Mouse (Mus musculus): Measurements from ENCODE around the gene Numb. TPM values are rescaled to one million over a fixed set of nuclear protein-coding genes. Genes with fewer than 3 reads are reported as not detected.

The Numb gene
- polyA plus RNA-seq, 1 experiment from 2014 or later = 39.3 TPM

DNA sequence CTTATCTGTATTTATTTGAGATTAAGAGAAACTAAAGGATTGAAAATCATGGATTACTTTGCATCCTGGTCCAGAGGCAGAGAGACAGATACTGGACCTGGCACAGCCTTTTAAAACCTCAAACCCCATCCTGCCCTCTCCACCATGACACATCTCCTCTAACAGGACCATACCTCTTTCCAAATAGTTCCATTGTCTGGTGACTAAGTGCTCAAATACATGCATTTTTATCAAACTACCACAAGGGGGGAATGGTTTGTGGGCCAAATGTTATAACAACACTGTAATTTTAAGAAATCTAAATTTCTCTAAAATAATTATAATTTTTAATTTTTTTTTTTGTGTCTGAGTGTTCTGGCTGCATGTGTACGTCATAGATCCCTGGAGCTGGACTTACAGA is 57.2 kb downstream of the Numb start:
- no peak overlapping the region for H3K27ac ChIP-seq (replicated peaks)
- no peaks in the 10 kb centered on the region for H3K27me3 ChIP-seq (replicated peaks; ENCODE audit: low read depth, poor library complexity, severe bottlenecking)
- peaks cover 25% of the 10 kb centered on the region for H3K36me3 ChIP-seq (replicated peaks)
- peaks cover 5% of the 10 kb centered on the region; the same call in 1 of the 2 replicates for H3K4me1 ChIP-seq
- 87% methylated on average over 1 of the region's 1 CpGs for WGBS
- DNase-seq (ENCODE audit: low spot score) = no peak
- H3K9me3 ChIP-seq = no peaks in the 10 kb centered on the region
- H3K4me3 ChIP-seq = no peak overlapping the region

DNA sequence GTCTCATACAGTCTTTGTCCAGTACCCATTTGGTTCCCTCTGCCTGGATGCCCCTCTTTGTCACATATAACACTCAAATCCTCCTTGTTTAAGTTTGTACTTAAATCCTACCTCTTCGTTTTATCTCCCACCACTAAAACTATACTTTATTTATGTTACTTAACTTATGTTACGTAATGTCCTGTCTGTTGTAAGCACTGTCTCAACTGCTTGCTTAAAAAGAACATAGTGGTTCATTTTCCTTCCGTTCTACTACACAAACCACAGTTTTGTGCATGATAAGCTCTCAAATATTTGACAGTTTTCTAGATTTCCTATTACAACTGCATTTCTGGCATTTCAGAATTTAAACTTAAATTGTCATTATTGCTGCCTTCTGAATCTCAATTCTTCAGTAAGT is 59.9 kb downstream of the Numb start:
- no peak overlapping the region for H3K27ac ChIP-seq (replicated peaks)
- H3K9me3 ChIP-seq = no peaks in the 10 kb centered on the region
- H3K4me3 ChIP-seq = no peak overlapping the region
- H3K36me3 ChIP-seq (replicated peaks) = peaks cover 19% of the 10 kb centered on the region
- 90% methylated on average over 3 of the region's 3 CpGs for WGBS
- no peak for DNase-seq (ENCODE audit: low spot score)
- H3K27me3 ChIP-seq (replicated peaks; ENCODE audit: low read depth, poor library complexity, severe bottlenecking) = no peaks in the 10 kb centered on the region
- peaks cover 5% of the 10 kb centered on the region; the same call in 1 of the 2 replicates for H3K4me1 ChIP-seq

DNA sequence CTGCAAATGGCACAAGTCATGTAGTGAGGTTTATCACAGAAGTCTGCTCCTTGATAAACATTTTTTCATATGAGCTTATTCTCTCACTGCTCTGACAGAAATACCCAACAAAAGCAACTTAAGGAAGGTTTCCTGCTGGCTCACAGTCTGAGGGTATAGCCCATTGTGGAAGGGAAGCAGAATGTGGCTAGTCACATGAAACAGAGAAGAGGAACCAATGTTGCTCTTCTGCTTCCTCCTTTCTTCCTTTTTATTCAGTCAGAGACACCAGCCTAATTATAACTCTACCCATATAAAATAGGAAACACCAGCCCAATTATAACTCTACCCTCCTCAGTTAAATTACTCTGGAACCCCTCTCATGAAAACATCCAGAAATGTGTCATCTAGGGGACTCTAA is 61.0 kb downstream of the Numb start:
- no peaks in the 10 kb centered on the region for H3K27me3 ChIP-seq (replicated peaks; ENCODE audit: low read depth, poor library complexity, severe bottlenecking)
- H3K9me3 ChIP-seq = no peaks in the 10 kb centered on the region
- peaks cover 21% of the 10 kb centered on the region for H3K36me3 ChIP-seq (replicated peaks)
- H3K27ac ChIP-seq (replicated peaks) = no peak overlapping the region
- no peak overlapping the region for H3K4me3 ChIP-seq
- peaks cover 5% of the 10 kb centered on the region; the same call in 1 of the 2 replicates for H3K4me1 ChIP-seq
- DNase-seq (ENCODE audit: low spot score) = no peak

DNA sequence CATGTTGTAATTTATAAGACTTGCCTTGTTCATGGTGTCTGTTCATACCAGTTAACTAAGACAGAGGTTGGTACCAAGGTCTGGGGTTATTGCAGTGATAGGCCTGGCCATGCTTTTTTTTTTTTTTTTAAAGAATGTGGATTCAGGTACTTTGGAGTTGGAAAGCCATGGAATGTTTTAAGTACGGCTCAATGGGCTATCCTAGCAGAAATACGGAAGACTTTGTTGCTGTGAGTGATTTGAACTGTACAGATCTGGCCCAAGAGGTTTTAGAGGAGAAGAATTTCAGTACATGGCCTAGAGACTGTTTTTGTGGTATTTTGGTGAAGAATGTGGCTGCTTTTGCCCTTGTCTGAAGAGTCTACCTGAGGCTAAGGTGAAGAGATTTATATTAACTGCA is 63.7 kb downstream of the Numb start:
- no peak overlapping the region for H3K27ac ChIP-seq (replicated peaks)
- no peak for DNase-seq (ENCODE audit: low spot score)
- no peak overlapping the region for H3K4me3 ChIP-seq
- no peaks in the 10 kb centered on the region for H3K9me3 ChIP-seq
- 97% methylated on average over 2 of the region's 2 CpGs for WGBS
- peaks cover 25% of the 10 kb centered on the region for H3K36me3 ChIP-seq (replicated peaks)
- no peaks in the 10 kb centered on the region for H3K27me3 ChIP-seq (replicated peaks; ENCODE audit: low read depth, poor library complexity, severe bottlenecking)
- H3K4me1 ChIP-seq = peaks cover 3% of the 10 kb centered on the region; the same call in 1 of the 2 replicates

DNA sequence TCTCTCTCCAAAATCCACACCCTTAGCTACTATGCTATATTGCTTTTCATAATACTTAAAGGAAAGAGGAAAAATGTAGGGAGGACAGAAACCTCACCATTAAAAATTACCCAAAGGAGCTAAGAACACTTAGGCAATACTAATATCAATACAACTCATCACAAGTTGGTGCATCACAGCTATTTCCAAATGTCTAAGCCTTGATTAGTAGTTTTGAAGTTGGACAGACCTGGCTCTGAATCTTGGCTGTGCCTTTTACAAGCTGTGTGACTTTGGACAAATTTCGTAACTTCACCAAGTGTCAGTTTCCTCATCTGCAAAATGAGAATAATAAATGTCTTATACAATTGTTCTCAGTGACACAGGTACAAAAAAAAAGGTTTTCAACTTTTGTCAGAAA is 66.5 kb downstream of the Numb start:
- Histone ChIP-seq H3K4me1 (no peaks in the 10 kb centered on the region), H3K27ac (replicated peaks) (no peak overlapping the region), H3K9me3 (no peaks in the 10 kb centered on the region), H3K36me3 (replicated peaks) (peaks cover 21% of the 10 kb centered on the region), H3K4me3 (no peak overlapping the region), H3K27me3 (replicated peaks; ENCODE audit: low read depth, poor library complexity, severe bottlenecking) (no peaks in the 10 kb centered on the region)
- whole genome bisulfite sequencing = 93% methylated on average over 1 of the region's 1 CpGs
- DNase-seq (ENCODE audit: low spot score) = no peak

DNA sequence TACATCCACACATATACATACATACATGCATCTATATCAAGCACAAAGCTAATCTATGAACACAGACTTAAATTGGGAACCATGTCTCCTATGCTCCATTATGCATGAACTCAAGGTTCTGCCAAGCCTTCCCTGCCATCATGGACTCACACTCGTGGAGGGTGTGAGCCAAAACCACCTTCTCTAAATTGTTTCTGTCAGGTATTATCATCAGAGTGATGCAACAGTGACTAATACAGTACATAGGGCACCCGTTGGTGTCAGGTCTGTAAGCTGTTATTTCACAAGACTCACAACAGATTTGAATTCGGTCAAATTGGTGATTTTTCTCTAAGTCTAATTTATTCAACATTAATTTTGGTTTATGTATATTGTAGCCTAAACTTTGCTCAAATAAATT is 67.5 kb downstream of the Numb start:
- H3K9me3 ChIP-seq = no peaks in the 10 kb centered on the region
- H3K4me1 ChIP-seq = no peaks in the 10 kb centered on the region
- H3K36me3 ChIP-seq (replicated peaks) = peaks cover 13% of the 10 kb centered on the region; the same call in 1 of the 2 replicates
- H3K27me3 ChIP-seq (replicated peaks; ENCODE audit: low read depth, poor library complexity, severe bottlenecking) = no peaks in the 10 kb centered on the region
- H3K4me3 ChIP-seq = no peak overlapping the region
- DNase-seq (ENCODE audit: low spot score) = no peak
- 90% methylated on average over 3 of the region's 3 CpGs for WGBS
- H3K27ac ChIP-seq (replicated peaks) = no peak overlapping the region

DNA sequence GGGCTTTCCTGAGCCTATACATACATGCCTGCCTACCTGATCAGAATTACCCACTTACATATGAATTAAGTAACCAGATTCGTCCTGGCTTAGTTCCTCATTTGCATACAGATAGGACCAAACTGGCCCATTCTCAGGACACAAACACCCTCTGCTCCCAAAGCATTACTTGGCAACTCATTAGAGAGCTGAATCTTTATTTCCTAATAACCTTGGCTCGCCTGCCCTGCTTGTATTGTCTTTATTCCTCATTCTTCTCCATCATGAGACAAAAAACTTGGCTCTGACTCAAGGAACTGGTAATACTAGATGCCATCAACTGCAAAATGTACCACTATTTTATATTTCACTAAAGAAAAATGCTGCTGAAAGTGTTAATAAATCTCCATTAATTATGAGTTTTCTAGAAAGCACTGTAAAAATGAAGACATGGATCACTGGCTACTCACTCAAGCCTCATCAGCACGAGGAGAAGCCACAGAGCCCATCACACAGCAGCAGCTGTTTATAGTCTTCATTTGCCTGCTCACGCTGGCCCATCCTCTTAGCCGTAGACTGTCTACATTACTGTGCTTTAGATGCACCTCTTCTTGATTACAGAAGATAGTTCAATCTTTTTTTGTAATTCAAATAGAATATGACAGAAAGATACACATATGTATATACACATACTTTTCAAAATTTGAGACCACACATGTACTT is 69.1 kb downstream of the Numb start:
- H3K4me3 ChIP-seq = no peak overlapping the region
- no peak for DNase-seq (ENCODE audit: low spot score)
- H3K9me3 ChIP-seq = no peaks in the 10 kb centered on the region
- H3K27ac ChIP-seq (replicated peaks) = no peak overlapping the region
- no peaks in the 10 kb centered on the region for H3K4me1 ChIP-seq
- 88% methylated on average over 5 of the region's 5 CpGs for WGBS
- 0 out of 2 replicates have a peak, but pooled peaks cover 10% of the 10 kb centered on the region for H3K36me3 ChIP-seq (replicated peaks)
- no peaks in the 10 kb centered on the region for H3K27me3 ChIP-seq (replicated peaks; ENCODE audit: low read depth, poor library complexity, severe bottlenecking)

DNA sequence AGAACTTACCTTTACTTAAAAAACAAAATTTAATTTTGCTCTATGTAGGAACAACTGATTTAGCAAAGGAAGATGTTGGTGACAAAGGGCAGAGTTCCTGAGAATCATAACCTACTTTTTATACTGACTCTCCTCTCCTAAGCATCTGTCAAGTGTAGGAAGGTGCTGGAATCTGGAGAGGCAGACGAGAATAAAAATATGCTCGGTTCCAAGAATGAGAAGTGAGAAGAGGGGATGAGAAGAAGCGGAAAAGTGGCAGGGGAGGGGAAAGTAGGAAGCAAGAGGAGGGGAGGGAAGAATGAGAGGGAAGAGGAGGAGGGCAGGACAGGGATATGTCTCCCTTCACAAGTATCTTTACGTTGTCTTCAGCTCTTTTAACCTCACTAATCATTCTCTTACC is 71.4 kb downstream of the Numb start:
- no peak for DNase-seq (ENCODE audit: low spot score)
- Histone ChIP-seq H3K9me3 (no peaks in the 10 kb centered on the region), H3K4me3 (no peak overlapping the region), H3K36me3 (replicated peaks) (0 out of 2 replicates have a peak, but pooled peaks cover 7% of the 10 kb centered on the region), H3K27me3 (replicated peaks; ENCODE audit: low read depth, poor library complexity, severe bottlenecking) (no peaks in the 10 kb centered on the region), H3K27ac (replicated peaks) (no peak overlapping the region), H3K4me1 (no peaks in the 10 kb centered on the region)
- 87% methylated on average over 4 of the region's 4 CpGs for WGBS

DNA sequence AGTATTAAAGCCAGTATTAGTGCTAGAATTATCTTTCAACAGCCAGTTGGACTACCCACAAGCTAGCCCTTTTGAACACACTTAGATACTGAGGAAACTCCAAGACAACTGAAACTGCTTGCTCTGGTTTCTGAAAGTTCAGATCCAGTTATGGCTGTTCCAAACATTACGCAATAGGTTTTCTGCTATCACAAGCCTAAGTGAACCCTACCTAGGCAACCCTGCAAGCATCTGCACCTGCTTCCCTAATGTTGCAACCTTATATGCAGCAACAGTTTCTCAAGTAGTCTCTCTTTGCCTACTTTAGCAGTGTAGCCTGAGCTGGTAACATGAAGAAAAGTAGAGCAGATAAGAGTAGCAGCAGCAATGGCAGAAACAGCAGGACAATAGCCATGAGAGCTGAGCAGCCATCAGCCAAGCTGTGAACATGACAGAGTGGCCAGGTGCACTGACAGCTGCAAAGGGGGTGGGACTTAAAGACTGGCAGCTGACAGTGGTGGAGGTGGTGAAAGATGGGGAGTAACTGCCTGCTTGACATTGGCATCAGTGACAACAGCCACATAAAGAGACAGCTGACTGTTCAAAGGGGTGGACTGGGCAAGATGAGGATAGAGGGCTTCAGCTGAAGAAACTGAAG is 73.0 kb downstream of the Numb start:
- Histone ChIP-seq H3K27me3 (replicated peaks; ENCODE audit: low read depth, poor library complexity, severe bottlenecking) (no peaks in the 10 kb centered on the region), H3K4me1 (no peaks in the 10 kb centered on the region), H3K4me3 (no peak overlapping the region), H3K27ac (replicated peaks) (no peak overlapping the region), H3K9me3 (no peaks in the 10 kb centered on the region), H3K36me3 (replicated peaks) (0 out of 2 replicates have a peak, but pooled peaks cover 3% of the 10 kb centered on the region)
- DNase-seq (ENCODE audit: low spot score) = no peak
- 98% methylated on average over 1 of the region's 1 CpGs for WGBS

DNA sequence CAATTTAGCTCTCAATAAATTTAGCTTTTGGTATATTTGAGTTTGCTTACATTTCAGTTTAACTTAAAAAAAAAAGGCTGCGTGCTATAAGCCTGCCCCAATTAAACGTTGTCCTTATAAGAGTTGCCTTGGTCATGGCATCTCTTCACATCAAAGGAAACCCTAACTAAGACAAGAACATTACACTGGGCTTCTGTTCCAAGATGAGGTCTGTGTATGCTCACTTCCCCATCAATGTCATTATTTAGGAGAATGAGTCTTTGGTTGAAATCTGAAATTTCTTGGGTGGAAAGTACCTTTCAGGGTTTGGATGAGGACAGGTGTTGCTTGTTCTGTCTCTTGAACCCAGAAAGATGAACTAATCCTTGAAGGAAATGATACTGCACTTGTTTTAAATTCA is 73.9 kb downstream of the Numb start:
- no peak overlapping the region for H3K27ac ChIP-seq (replicated peaks)
- WGBS = 95% methylated on average over 2 of the region's 2 CpGs
- H3K27me3 ChIP-seq (replicated peaks; ENCODE audit: low read depth, poor library complexity, severe bottlenecking) = no peaks in the 10 kb centered on the region
- H3K4me1 ChIP-seq = no peaks in the 10 kb centered on the region
- no peak overlapping the region for H3K4me3 ChIP-seq
- no peaks in the 10 kb centered on the region for H3K9me3 ChIP-seq
- DNase-seq (ENCODE audit: low spot score) = no peak
- 0 out of 2 replicates have a peak, but pooled peaks cover 3% of the 10 kb centered on the region for H3K36me3 ChIP-seq (replicated peaks)

DNA sequence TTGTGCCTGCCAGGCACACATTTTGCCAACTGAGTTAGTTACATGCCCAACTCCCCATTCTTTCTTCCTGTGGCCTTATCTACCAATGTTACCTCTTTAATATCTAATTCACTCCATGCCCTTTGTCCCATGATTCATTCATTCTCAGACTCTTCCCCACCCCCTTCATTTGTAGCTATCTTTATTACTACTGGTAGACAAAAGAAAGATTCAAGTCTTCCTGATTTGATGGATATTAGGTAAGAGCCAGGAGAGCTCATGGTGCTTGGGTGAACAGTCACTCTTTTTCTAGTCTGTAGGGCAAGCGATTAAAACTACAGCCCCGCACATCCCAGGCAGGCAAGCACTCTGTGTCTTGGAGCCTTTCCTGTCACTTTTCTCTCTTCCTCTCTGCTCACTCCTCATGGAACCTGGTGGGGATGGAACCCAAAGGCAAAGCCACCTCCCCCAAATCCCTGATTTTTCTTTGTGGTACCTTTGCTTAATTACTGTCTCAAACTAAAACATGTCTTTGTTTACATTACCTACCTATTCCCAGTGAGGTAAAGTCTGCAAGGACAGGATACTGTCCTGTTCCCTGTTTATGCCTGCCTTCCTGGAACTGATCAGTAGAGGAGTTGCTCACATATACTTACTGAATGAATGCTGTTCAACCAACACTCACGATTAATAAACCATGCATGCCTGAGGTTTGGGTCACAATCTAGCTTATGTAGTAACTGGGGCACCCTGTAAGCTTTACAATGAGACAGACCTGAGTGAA is 78.9 kb downstream of the Numb start:
- Histone ChIP-seq H3K4me1 (no peaks in the 10 kb centered on the region), H3K27ac (replicated peaks) (no peak overlapping the region), H3K36me3 (replicated peaks) (peaks cover 43% of the 10 kb centered on the region), H3K9me3 (no peaks in the 10 kb centered on the region), H3K4me3 (no peak overlapping the region), H3K27me3 (replicated peaks; ENCODE audit: low read depth, poor library complexity, severe bottlenecking) (no peaks in the 10 kb centered on the region)
- 93% methylated on average over 3 of the region's 3 CpGs for WGBS
- DNase-seq (ENCODE audit: low spot score) = no peak

DNA sequence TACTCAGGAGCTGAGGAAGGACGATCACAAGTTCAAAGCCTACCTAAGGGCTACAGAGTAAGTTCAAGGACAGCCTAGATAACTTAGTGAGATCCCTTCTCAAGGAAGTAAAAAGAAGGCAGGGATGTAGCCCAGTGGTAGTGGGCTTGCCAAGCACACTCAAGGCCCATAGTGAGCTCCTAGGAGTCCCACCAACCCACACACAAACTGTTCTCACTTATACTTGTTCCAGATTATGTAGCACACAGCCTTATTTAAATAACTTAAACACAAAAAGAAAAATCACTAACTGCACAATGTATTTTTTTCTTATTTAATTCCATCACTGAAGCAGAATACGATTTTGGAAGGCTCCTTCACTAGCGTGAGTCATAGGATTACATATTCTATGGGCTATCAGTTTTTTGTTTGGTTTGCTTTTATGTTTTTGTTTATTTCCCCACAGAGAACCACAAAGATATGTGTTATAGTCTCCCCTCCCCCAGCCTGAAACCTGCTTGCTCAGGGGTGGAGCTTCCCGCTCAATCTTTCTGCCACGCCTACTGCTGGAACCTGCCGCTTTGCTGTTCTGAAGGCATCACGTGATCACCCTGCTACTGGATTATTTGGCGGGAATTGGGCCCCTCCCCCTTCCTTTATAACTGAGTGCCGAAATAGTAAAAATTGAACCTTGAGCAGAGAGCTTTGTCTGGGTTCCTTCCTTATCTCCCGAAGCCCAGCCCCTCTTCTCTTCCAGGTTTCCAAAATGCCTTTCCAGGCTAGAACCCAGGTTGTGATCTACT is 80.1 kb downstream of the Numb start:
- Histone ChIP-seq H3K27me3 (replicated peaks; ENCODE audit: low read depth, poor library complexity, severe bottlenecking) (no peaks in the 10 kb centered on the region), H3K36me3 (replicated peaks) (peaks cover 51% of the 10 kb centered on the region), H3K9me3 (no peaks in the 10 kb centered on the region), H3K4me3 (no peak overlapping the region), H3K27ac (replicated peaks) (no peak overlapping the region), H3K4me1 (no peaks in the 10 kb centered on the region)
- WGBS = 90% methylated on average over 10 of the region's 10 CpGs
- DNase-seq (ENCODE audit: low spot score) = no peak

Measured in embryonic facial prominence, embryonic 10.5 days (tissue).